10 mouse cellular contexts compared by ENCODE assay signal in the genomic region with DNA sequence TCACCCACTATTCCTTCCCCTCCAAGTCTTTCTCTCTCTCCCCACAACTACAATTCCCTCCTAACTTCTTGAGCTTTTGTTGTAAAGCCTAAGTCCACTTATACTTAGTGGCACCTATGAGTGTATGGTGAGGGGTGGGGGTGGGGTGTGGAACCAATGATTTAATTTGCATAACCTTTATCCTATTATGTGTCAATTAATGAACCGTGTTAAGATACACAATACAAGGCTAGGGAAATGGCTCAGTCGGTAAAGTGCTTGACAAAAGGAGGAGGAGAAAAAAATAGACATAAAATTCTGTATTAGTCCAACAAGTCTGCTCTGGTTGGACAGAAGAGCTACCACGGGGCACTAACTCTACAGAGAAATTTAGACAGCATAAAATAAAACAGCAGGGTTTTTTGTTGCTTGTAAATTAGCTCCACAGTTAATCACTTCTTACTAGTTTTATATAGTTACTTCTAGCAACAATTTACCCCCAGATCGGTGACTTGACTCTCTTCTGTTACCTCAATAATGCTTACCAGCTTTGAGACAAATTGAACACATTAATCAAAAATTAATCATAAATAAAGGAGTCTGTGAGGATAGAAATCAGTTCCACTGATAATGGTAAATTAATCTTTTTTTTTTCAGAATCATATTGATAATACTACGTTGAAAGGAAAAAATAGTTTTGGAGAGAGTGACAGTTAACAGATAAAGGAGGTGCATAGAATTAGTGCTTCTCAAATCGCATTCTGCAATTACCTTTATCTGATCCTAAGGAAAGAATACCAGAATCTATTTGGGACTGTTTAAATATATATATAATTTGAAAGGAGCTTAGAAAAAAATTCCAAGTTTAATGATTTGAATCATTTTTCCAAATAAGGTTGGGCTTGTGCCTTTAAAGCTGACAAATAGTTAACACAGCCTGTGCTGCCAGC. TPM values are rescaled to one million over a fixed set of nuclear protein-coding genes. Genes with fewer than 3 reads are reported as not detected.
DNase-seq lines count a peak whose midpoint lies in the region; ATAC-seq lines count a peak whose summit lies in the region.
"Had no signal": no experiment of that assay in that cellular context is flagged by ENCODE, and none has a peak within 500 bp of the region (broad histone marks: within the 10 kb centered on the region; RNA-seq: fewer than 3 reads in every experiment).

No protein-coding gene starts in this region.

- no peak for DNase-seq in heart, adult 11 months
- peak; percentile 12 for DNase-seq in embryo, embryonic 11 days
- no peak for DNase-seq in left cerebral cortex, adult 9 months (ENCODE audit: low spot score in 2 of 2)
- DNase-seq in gastrocnemius, adult 8-10 months (ENCODE audit: low spot score in 2 of 2) = no peak
- DNase-seq: thymus, postnatal 14 days had no signal

- H3K4me2 ChIP-seq in heart, embryonic 16.5 days (ENCODE audit: low read depth, low read length) = peak overlapping the region; percentile 65
- peak overlapping the region; percentile 58 for H3K4me2 ChIP-seq in hindbrain, embryonic 15.5 days
- H3K4me2 ChIP-seq in midbrain, embryonic 13.5 days (replicated peaks) = peak overlapping the region; percentile 53

- no peak for ATAC-seq in heart, embryonic 16.5 days (replicated peaks; ENCODE audit: extremely low read depth, insufficient read depth, low FRiP score)
- peak; percentile 69 for ATAC-seq in hindbrain, embryonic 15.5 days (ENCODE audit: low FRiP score, low read depth)
- ATAC-seq in midbrain, embryonic 13.5 days = peak; percentile 63
- ATAC-seq in granulocyte monocyte progenitor cell, adult 5-6 weeks (replicated peaks; ENCODE audit: poor library complexity, severe bottlenecking) = no peak

- H3K4me3 ChIP-seq in heart, embryonic 16.5 days (ENCODE audit: low read length) = peak overlapping the region; percentile 47
- H3K4me3 ChIP-seq in hindbrain, embryonic 15.5 days = peak overlapping the region; percentile 48
- H3K4me3 ChIP-seq in midbrain, embryonic 13.5 days (replicated peaks) = peak overlapping the region; percentile 42

- 62% methylated on average over 6 of the region's 6 CpGs for WGBS in heart, embryonic 16.5 days
- WGBS in hindbrain, embryonic 15.5 days = 14% methylated on average over 6 of the region's 6 CpGs
- 17% methylated on average over 6 of the region's 6 CpGs for WGBS in midbrain, embryonic 13.5 days

- no peak overlapping the region for H3K27ac ChIP-seq in heart, embryonic 16.5 days (ENCODE audit: low read length)
- H3K27ac ChIP-seq in hindbrain, embryonic 15.5 days (replicated peaks) = peak overlapping the region; percentile 83
- H3K27ac ChIP-seq in midbrain, embryonic 13.5 days = no peak overlapping the region

- H3K9ac ChIP-seq in heart, embryonic 16.5 days (ENCODE audit: low read length) = peak overlapping the region; percentile 64
- H3K9ac ChIP-seq in hindbrain, embryonic 15.5 days = peak overlapping the region; percentile 62; the same call in 1 of the 2 replicates
- H3K9ac ChIP-seq in midbrain, embryonic 13.5 days (replicated peaks) = peak overlapping the region; percentile 49; the same call in 1 of the 2 replicates

- H3K27me3 ChIP-seq in heart, embryonic 16.5 days (ENCODE audit: control insufficient read depth, insufficient read depth, low read length) = no peaks in the 10 kb centered on the region
- no peaks in the 10 kb centered on the region for H3K27me3 ChIP-seq in hindbrain, embryonic 15.5 days
- H3K27me3 ChIP-seq in midbrain, embryonic 13.5 days = no peaks in the 10 kb centered on the region

- no peaks in the 10 kb centered on the region for H3K36me3 ChIP-seq in heart, embryonic 16.5 days (ENCODE audit: control insufficient read depth, insufficient read depth)
- no peaks in the 10 kb centered on the region for H3K36me3 ChIP-seq in hindbrain, embryonic 15.5 days
- H3K36me3 ChIP-seq in midbrain, embryonic 13.5 days = no peaks in the 10 kb centered on the region

- H3K4me1 ChIP-seq in heart, embryonic 16.5 days (ENCODE audit: control insufficient read depth, insufficient read depth, low read length) = no peaks in the 10 kb centered on the region
- H3K4me1 ChIP-seq in hindbrain, embryonic 15.5 days (replicated peaks) = peaks cover 3% of the 10 kb centered on the region; the same call in 1 of the 2 replicates
- H3K4me1 ChIP-seq in midbrain, embryonic 13.5 days (replicated peaks) = peaks cover 14% of the 10 kb centered on the region

- no peaks in the 10 kb centered on the region for H3K9me3 ChIP-seq in heart, embryonic 16.5 days (replicated peaks; ENCODE audit: control insufficient read depth, low read length)
- no peaks in the 10 kb centered on the region for H3K9me3 ChIP-seq in hindbrain, embryonic 15.5 days
- H3K9me3 ChIP-seq in midbrain, embryonic 13.5 days = no peaks in the 10 kb centered on the region

RNA-seq across cellular contexts. Expression of a gene that starts 1.4 kb away (rescaled TPM):
- polyA plus RNA-seq in heart, embryonic 16.5 days (2015; fragmentation: Nextera tagmentation; extraction: Ambion mirVana) = 3.4 and 5.0 TPM in 2 replicates
- 11.6 and 13.6 TPM in 2 replicates for polyA plus RNA-seq in hindbrain, embryonic 15.5 days (2015; fragmentation: Nextera tagmentation; extraction: Ambion mirVana)
- 2.4 and 2.5 TPM in 2 replicates for polyA plus RNA-seq in midbrain, embryonic 13.5 days (2015; fragmentation: Nextera tagmentation; extraction: Ambion mirVana)
- total RNA-seq in granulocyte monocyte progenitor cell, adult 5-6 weeks (2014; fragmentation: Nextera tagmentation) = 15.4 and 20.4 TPM in 2 replicates
- 57.9 and 76.9 TPM in 2 replicates for total RNA-seq in granulocyte monocyte progenitor cell, adult 5-6 weeks (2017)
- total RNA-seq in gastrocnemius, adult 8-10 months (2022) = 1 to 10 TPM; 4.6 to 8.6 (median 7.1) TPM

RNA-seq across cellular contexts. Expression of a gene that starts 48.6 kb away (rescaled TPM):
- polyA plus RNA-seq in heart, embryonic 16.5 days (2015; fragmentation: Nextera tagmentation; extraction: Ambion mirVana) = not detected in 2 replicates
- polyA plus RNA-seq in hindbrain, embryonic 15.5 days (2015; fragmentation: Nextera tagmentation; extraction: Ambion mirVana) = not detected in 2 replicates
- polyA plus RNA-seq in midbrain, embryonic 13.5 days (2015; fragmentation: Nextera tagmentation; extraction: Ambion mirVana) = not detected in 2 replicates
- not detected in 2 replicates for total RNA-seq in granulocyte monocyte progenitor cell, adult 5-6 weeks (2014; fragmentation: Nextera tagmentation)
- not detected in 2 replicates for total RNA-seq in granulocyte monocyte progenitor cell, adult 5-6 weeks (2017)
- total RNA-seq in gastrocnemius, adult 8-10 months (2022) = not detected
- total RNA-seq: left cerebral cortex, postnatal 36 days had no signal

Comparison
In these comparisons a context has a peak if more than half of its experiments do, and no peak if none do; other contexts are left out.
1. ATAC-seq: peak in hindbrain, embryonic 15.5 days (single experiment) and midbrain, embryonic 13.5 days (single experiment); none in heart, embryonic 16.5 days (single experiment) and granulocyte monocyte progenitor cell, adult 5-6 weeks (single experiment).
2. Peak in every context shown above with its lines, with median percentiles within 50 percentile points of each other: H3K4me2 ChIP-seq, H3K4me3 ChIP-seq and H3K9ac ChIP-seq.